Mouse (Mus musculus): Measurements from ENCODE around the gene Ldhd. TPM values are rescaled to one million over a fixed set of nuclear protein-coding genes. Genes with fewer than 3 reads are reported as not detected.

The Ldhd gene
- polyA plus RNA-seq, 1 experiment from 2014 or later, result not detected

- Histone ChIP-seq H3K9me3 (replicated peaks; ENCODE audit: control insufficient read depth, low read length) (no peaks in the 10 kb centered on the region), H3K9ac (replicated peaks; ENCODE audit: low read length) (no peak overlapping the region), H3K27me3 (ENCODE audit: control insufficient read depth, insufficient read depth, low read length) (no peaks in the 10 kb centered on the region), H3K27ac (replicated peaks; ENCODE audit: low read depth, low read length) (no peak overlapping the region), H3K36me3 (replicated peaks; ENCODE audit: control insufficient read depth, insufficient read depth, low read depth, low read length) (0 out of 2 replicates have a peak, but pooled peaks cover 3% of the 10 kb centered on the region), H3K4me2 (ENCODE audit: low read depth, low read length) (no peak overlapping the region), H3K4me3 (ENCODE audit: low read depth, low read length) (no peak overlapping the region), H3K4me1 (ENCODE audit: control insufficient read depth, insufficient read depth, low read length) (no peaks in the 10 kb centered on the region)
- DNase-seq (ENCODE audit: low spot score) (no peak), ATAC-seq (replicated peaks; ENCODE audit: insufficient number of reproducible peaks, low FRiP score, low TSS enrichment, low read depth) (no peak)
- 76% methylated on average over 6 of the region's 6 CpGs for WGBS
These were observed 12.4 kb downstream of the Ldhd start for GRCm38 (mm10) chr8:111617812-111618211.

DNA sequence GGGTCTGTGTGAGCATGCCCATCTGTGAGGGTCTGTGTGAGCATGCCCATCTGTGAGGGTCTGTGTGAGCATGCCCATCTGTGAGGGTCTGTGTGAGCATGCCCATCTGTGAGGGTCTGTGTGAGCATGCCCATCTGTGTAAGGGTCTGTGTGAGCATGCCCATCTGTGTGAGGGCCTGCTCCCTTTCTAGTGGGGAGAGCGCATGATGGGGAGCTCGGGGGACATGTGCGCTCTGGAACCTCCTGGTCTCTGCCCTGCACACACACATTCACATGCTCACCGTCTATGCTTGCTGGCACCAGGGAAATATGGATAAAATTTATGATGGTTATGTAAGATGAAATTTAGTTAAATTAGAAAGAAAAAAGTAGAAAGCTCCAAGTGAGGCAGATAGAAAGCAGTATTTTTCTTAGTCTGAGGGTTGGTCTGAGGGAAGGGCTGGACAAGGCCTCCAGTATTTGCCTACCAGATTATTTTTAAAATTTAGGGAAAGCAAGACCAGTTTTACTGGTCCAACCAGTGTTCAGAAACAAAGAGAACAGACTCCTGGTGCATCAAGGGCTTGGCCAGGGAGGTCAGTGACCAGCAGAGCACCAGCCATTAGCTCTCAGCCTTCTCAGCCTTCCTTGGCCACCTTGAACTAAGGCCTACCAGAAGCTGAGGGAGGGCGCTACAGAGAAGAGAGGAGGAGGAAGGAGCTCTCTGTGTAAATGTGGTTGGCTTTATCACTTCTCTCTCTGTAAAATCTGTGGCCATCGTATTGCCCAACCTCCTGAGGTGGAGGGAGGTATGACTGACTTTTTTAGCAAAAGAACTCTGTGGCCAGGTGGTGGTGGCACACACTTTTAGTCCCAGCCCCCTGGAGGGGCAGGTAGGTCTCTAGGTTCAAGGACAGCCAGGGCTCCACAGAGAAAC is 15.1 kb downstream of the Ldhd start:
- Histone ChIP-seq H3K4me1 (ENCODE audit: control insufficient read depth, insufficient read depth, low read length) (no peaks in the 10 kb centered on the region), H3K36me3 (replicated peaks; ENCODE audit: control insufficient read depth, insufficient read depth, low read depth, low read length) (no peaks in the 10 kb centered on the region), H3K27me3 (ENCODE audit: control insufficient read depth, insufficient read depth, low read length) (no peaks in the 10 kb centered on the region), H3K4me2 (ENCODE audit: low read depth, low read length) (no peak overlapping the region), H3K9me3 (replicated peaks; ENCODE audit: control insufficient read depth, low read length) (no peaks in the 10 kb centered on the region), H3K9ac (replicated peaks; ENCODE audit: low read length) (no peak overlapping the region), H3K27ac (replicated peaks; ENCODE audit: low read depth, low read length) (no peak overlapping the region), H3K4me3 (ENCODE audit: low read depth, low read length) (no peak overlapping the region)
- no peak for DNase-seq (ENCODE audit: low spot score)
- no peak for ATAC-seq (replicated peaks; ENCODE audit: insufficient number of reproducible peaks, low FRiP score, low TSS enrichment, low read depth)
- 91% methylated on average over 6 of the region's 6 CpGs for WGBS

DNA sequence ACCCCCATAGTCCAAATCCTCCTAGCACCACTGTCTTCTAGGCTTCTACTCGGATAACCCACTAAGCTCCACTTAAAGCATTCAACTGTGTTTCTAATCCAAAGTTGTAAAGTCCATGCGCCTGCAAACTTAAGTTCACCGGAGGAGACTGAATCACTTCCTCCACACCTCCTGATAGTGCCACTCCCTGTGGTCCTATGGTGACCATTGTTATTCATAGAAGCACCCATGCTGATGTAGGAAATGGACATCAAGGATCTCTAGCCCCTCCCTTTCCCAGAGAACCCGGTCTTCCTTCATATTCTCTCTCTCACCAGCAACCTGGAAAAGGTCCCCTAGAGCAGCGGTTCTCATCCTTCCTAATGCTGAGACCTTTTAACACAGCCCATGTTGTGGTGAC is 17.0 kb downstream of the Ldhd start:
- 85% methylated on average over 5 of the region's 5 CpGs for WGBS

DNA sequence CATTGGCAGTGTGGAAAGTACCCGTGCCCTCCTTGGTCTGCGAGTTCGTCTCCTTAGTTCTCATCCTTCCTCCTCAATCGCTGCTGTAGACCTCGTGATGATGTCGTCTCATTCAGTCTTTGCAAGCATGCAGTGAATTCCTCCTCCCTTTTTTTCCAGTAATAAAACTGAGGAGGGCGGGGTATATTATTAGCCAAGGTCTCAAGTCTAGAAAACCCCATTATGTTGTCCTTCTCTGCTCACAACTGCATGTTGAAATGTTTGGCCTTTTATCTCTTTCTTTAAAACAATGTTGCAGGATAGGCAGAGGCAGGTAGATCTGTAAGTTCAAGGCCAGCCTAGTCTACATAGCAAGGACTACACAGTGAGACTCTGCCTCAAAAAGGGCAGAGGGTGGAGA is 22.8 kb downstream of the Ldhd start:
- WGBS, result 93% methylated on average over 7 of the region's 7 CpGs
- DNase-seq (ENCODE audit: low spot score), result no peak
- H3K4me3 ChIP-seq (ENCODE audit: low read depth, low read length), result no peak overlapping the region
- H3K36me3 ChIP-seq (replicated peaks; ENCODE audit: control insufficient read depth, insufficient read depth, low read depth, low read length), result no peaks in the 10 kb centered on the region
- no peak overlapping the region for H3K4me2 ChIP-seq (ENCODE audit: low read depth, low read length)
- no peaks in the 10 kb centered on the region for H3K27me3 ChIP-seq (ENCODE audit: control insufficient read depth, insufficient read depth, low read length)
- H3K9ac ChIP-seq (replicated peaks; ENCODE audit: low read length), result no peak overlapping the region
- no peaks in the 10 kb centered on the region for H3K9me3 ChIP-seq (replicated peaks; ENCODE audit: control insufficient read depth, low read length)
- no peak overlapping the region for H3K27ac ChIP-seq (replicated peaks; ENCODE audit: low read depth, low read length)
- no peaks in the 10 kb centered on the region for H3K4me1 ChIP-seq (ENCODE audit: control insufficient read depth, insufficient read depth, low read length)
- ATAC-seq (replicated peaks; ENCODE audit: insufficient number of reproducible peaks, low FRiP score, low TSS enrichment, low read depth), result no peak

More for the DNA sequence above, 17.0 kb downstream of the Ldhd start:
- ATAC-seq (replicated peaks; ENCODE audit: insufficient number of reproducible peaks, low FRiP score, low TSS enrichment, low read depth) (no peak), DNase-seq (ENCODE audit: low spot score) (no peak)
- no peaks in the 10 kb centered on the region for H3K9me3 ChIP-seq (replicated peaks; ENCODE audit: control insufficient read depth, low read length)
- H3K36me3 ChIP-seq (replicated peaks; ENCODE audit: control insufficient read depth, insufficient read depth, low read depth, low read length), result no peaks in the 10 kb centered on the region
- no peak overlapping the region for H3K4me3 ChIP-seq (ENCODE audit: low read depth, low read length)
- H3K27ac ChIP-seq (replicated peaks; ENCODE audit: low read depth, low read length), result no peak overlapping the region
- H3K27me3 ChIP-seq (ENCODE audit: control insufficient read depth, insufficient read depth, low read length), result no peaks in the 10 kb centered on the region
- H3K4me2 ChIP-seq (ENCODE audit: low read depth, low read length), result no peak overlapping the region
- no peak overlapping the region for H3K9ac ChIP-seq (replicated peaks; ENCODE audit: low read length)
- no peaks in the 10 kb centered on the region for H3K4me1 ChIP-seq (ENCODE audit: control insufficient read depth, insufficient read depth, low read length)

DNA sequence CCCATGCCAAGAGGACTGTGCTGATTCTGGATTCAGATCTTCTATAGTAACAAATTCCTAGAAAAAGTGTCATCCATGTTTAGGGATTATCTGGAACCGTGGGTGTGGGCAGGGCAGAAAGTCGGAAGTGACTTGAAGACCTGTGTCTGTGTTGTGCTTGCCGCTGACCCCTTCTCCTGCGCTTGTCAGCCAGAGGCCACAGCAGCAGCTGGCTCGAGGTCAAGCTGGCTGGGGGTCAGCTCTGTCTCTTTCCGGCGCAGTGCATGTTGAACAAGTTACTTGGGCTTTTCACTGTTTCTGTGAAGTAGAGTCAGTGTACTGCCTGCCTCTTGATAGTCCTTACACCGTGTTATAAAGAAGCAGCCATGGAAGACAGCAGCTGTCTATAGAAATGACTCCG is 23.2 kb downstream of the Ldhd start:
- no peak overlapping the region for H3K9ac ChIP-seq (replicated peaks; ENCODE audit: low read length)
- no peak for ATAC-seq (replicated peaks; ENCODE audit: insufficient number of reproducible peaks, low FRiP score, low TSS enrichment, low read depth)
- no peak for DNase-seq (ENCODE audit: low spot score)
- no peak overlapping the region for H3K4me3 ChIP-seq (ENCODE audit: low read depth, low read length)
- H3K4me2 ChIP-seq (ENCODE audit: low read depth, low read length), result no peak overlapping the region
- H3K27me3 ChIP-seq (ENCODE audit: control insufficient read depth, insufficient read depth, low read length), result no peaks in the 10 kb centered on the region
- no peaks in the 10 kb centered on the region for H3K4me1 ChIP-seq (ENCODE audit: control insufficient read depth, insufficient read depth, low read length)
- no peaks in the 10 kb centered on the region for H3K36me3 ChIP-seq (replicated peaks; ENCODE audit: control insufficient read depth, insufficient read depth, low read depth, low read length)
- WGBS, result 87% methylated on average over 9 of the region's 9 CpGs
- no peak overlapping the region for H3K27ac ChIP-seq (replicated peaks; ENCODE audit: low read depth, low read length)
- no peaks in the 10 kb centered on the region for H3K9me3 ChIP-seq (replicated peaks; ENCODE audit: control insufficient read depth, low read length)

DNA sequence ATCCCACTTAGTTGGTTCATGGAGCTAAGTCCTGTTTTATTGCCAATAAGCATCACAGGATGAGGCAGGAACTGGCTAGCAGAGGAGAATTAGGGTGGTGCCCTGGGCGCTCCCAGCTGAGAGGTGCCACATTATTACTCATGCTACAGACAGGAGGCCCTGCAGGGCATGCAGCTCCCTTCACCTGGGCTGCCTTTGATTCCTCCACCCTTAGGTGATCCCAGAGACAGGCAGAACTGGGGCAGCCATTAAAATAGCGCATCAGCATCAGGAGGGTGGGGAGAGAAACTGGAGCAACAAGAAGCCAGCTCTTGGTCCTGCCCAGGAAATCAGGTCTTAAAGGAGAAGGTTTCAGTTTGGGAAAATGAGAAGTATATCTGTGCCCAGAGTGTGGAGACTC is 25.2 kb downstream of the Ldhd start:
- WGBS, result 100% methylated on average over 2 of the region's 2 CpGs
- H3K27me3 ChIP-seq (ENCODE audit: control insufficient read depth, insufficient read depth, low read length), result no peaks in the 10 kb centered on the region

DNA sequence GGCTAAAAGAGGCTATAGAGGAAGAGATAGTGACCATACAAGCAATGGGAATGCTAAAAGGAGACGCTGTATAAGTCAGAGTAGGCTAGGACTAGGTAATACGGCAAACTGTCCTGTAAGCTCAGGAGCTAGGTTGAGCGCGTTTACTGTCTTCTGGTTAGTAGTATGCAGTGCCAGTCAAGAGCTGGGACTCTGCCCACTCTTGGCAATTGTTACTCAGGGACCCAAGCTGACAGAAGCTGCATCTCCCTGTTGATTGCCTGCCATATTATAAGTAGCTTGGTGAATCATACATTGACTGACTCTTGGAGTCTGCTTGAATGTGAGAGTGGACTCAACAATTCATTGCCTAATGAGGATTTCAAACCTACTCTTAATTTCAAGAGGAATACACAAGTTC is 28.1 kb downstream of the Ldhd start:
- DNase-seq (ENCODE audit: low spot score) (no peak), ATAC-seq (replicated peaks; ENCODE audit: insufficient number of reproducible peaks, low FRiP score, low TSS enrichment, low read depth) (no peak)
- H3K27me3 ChIP-seq (ENCODE audit: control insufficient read depth, insufficient read depth, low read length), result no peaks in the 10 kb centered on the region
- WGBS, result 97% methylated on average over 4 of the region's 4 CpGs
- no peak overlapping the region for H3K4me3 ChIP-seq (ENCODE audit: low read depth, low read length)
- H3K9ac ChIP-seq (replicated peaks; ENCODE audit: low read length), result no peak overlapping the region
- H3K4me2 ChIP-seq (ENCODE audit: low read depth, low read length), result no peak overlapping the region
- H3K27ac ChIP-seq (replicated peaks; ENCODE audit: low read depth, low read length), result no peak overlapping the region
- no peaks in the 10 kb centered on the region for H3K36me3 ChIP-seq (replicated peaks; ENCODE audit: control insufficient read depth, insufficient read depth, low read depth, low read length)
- H3K9me3 ChIP-seq (replicated peaks; ENCODE audit: control insufficient read depth, low read length), result no peaks in the 10 kb centered on the region
- no peaks in the 10 kb centered on the region for H3K4me1 ChIP-seq (ENCODE audit: control insufficient read depth, insufficient read depth, low read length)

More for the DNA sequence above, 25.2 kb downstream of the Ldhd start:
- Histone ChIP-seq H3K9ac (replicated peaks; ENCODE audit: low read length) (no peak overlapping the region), H3K36me3 (replicated peaks; ENCODE audit: control insufficient read depth, insufficient read depth, low read depth, low read length) (no peaks in the 10 kb centered on the region), H3K4me1 (ENCODE audit: control insufficient read depth, insufficient read depth, low read length) (no peaks in the 10 kb centered on the region), H3K4me2 (ENCODE audit: low read depth, low read length) (no peak overlapping the region), H3K4me3 (ENCODE audit: low read depth, low read length) (no peak overlapping the region), H3K27ac (replicated peaks; ENCODE audit: low read depth, low read length) (no peak overlapping the region), H3K9me3 (replicated peaks; ENCODE audit: control insufficient read depth, low read length) (no peaks in the 10 kb centered on the region)
- DNase-seq (ENCODE audit: low spot score) (no peak), ATAC-seq (replicated peaks; ENCODE audit: insufficient number of reproducible peaks, low FRiP score, low TSS enrichment, low read depth) (no peak)

DNA sequence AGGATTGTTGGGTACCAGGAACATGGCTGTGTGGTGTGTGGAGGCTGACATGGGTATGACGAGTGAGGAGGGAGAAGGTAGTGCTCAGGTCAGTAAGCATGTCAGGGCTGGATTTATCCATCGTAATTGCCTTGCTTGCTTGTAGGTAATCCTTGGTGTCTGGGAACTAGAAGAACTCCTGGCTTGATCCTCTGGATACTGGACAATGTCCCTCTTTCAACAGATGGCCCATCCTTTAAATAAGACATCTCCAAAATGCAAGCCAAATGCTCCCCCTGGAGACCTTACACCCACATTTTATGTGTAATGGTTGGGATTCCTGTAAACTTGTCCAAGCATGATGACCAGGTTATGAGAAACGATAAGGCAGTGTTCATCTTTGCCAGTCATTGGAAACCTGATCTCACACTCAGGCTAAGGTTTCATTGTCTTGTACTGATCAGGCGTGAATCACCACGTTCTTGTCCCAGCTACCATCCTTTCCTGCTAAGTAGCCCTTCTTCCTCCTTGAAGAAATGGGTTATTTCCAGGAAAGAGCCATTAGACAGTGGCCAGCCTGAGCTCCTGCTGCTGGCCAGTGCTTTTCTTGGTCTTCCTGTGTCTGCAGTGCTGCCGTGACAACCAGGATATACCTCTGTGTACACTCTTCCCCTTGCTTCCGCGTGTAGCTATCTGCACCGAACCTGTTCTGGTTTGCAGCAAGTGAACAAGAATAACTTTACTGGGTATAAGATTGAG is 30.3 kb downstream of the Ldhd start:
- no peak for DNase-seq (ENCODE audit: low spot score)
- Histone ChIP-seq H3K27ac (replicated peaks; ENCODE audit: low read depth, low read length) (no peak overlapping the region), H3K4me1 (ENCODE audit: control insufficient read depth, insufficient read depth, low read length) (no peaks in the 10 kb centered on the region), H3K9me3 (replicated peaks; ENCODE audit: control insufficient read depth, low read length) (no peaks in the 10 kb centered on the region), H3K36me3 (replicated peaks; ENCODE audit: control insufficient read depth, insufficient read depth, low read depth, low read length) (no peaks in the 10 kb centered on the region), H3K9ac (replicated peaks; ENCODE audit: low read length) (no peak overlapping the region), H3K4me3 (ENCODE audit: low read depth, low read length) (no peak overlapping the region), H3K27me3 (ENCODE audit: control insufficient read depth, insufficient read depth, low read length) (no peaks in the 10 kb centered on the region), H3K4me2 (ENCODE audit: low read depth, low read length) (no peak overlapping the region)
- WGBS, result 85% methylated on average over 9 of the region's 9 CpGs
- no peak for ATAC-seq (replicated peaks; ENCODE audit: insufficient number of reproducible peaks, low FRiP score, low TSS enrichment, low read depth)
